Mouse (Mus musculus): Measurements from ENCODE around the gene Ranbp1. TPM values are rescaled to one million over a fixed set of nuclear protein-coding genes. Genes with fewer than 3 reads are reported as not detected.

Ranbp1 gene
- total and polyA plus RNA-seq, 2 experiments from 2014 or later = 110 to 426 TPM

GRCm38 (mm10) chr16:18234671-18235388, 13.7 kb downstream of the Ranbp1 start, which contains the start of gene Zdhhc8:
Zdhhc8 (minus strand) TSS chr16:18235136.
- Histone ChIP-seq H3K27me3 (ENCODE audit: insufficient read depth, low read length) (no peaks in the 10 kb centered on the region), H3K4me3 (ENCODE audit: low read length) (peak within 1 kb of the TSS; percentile 63), H3K4me1 (ENCODE audit: insufficient read depth, low read length) (peaks cover 21% of the 10 kb centered on the region), H3K36me3 (ENCODE audit: insufficient read depth, low read length) (peaks cover 14% of the 10 kb centered on the region), H3K9ac (replicated peaks; ENCODE audit: low read length) (peak within 1 kb of the TSS; percentile 82), H3K27ac (peak within 1 kb of the TSS; percentile 92), H3K4me2 (ENCODE audit: low read depth, low read length) (peak within 1 kb of the TSS; percentile 85), H3K9me3 (ENCODE audit: low read length) (no peaks in the 10 kb centered on the region)
- no peak for TF ChIP-seq CTCF (IDR thresholded peaks at IDR 0.05; ENCODE audit: low read depth)
- ATAC-seq (peak; percentile 83), DNase-seq (ENCODE audit: low spot score) (peak; percentile 89)
- 1% methylated on average over 61 of the region's 79 CpGs for WGBS

- Histone ChIP-seq H3K4me3 (ENCODE audit: low read length) (peak overlapping the region; percentile 63), H3K4me2 (ENCODE audit: low read depth, low read length) (peak overlapping the region; percentile 85), H3K36me3 (ENCODE audit: insufficient read depth, low read length) (peaks cover 10% of the 10 kb centered on the region), H3K27me3 (ENCODE audit: insufficient read depth, low read length) (no peaks in the 10 kb centered on the region), H3K27ac (peak overlapping the region; percentile 92), H3K9ac (replicated peaks; ENCODE audit: low read length) (peak overlapping the region; percentile 82), H3K9me3 (ENCODE audit: low read length) (no peaks in the 10 kb centered on the region), H3K4me1 (ENCODE audit: insufficient read depth, low read length) (peaks cover 29% of the 10 kb centered on the region)
- no peak for DNase-seq (ENCODE audit: low spot score)
- WGBS = 15% methylated on average over 13 of the region's 13 CpGs
- ATAC-seq = peak; percentile 16; the same call in 1 of the 2 replicates
- no peak for TF ChIP-seq CTCF (IDR thresholded peaks at IDR 0.05; ENCODE audit: low read depth)
Measured at GRCm38 (mm10) chr16:18233919-18234670, 14.4 kb downstream of the Ranbp1 start.

- H3K4me2 ChIP-seq (ENCODE audit: low read depth, low read length) = peak overlapping the region; percentile 85
- no peak overlapping the region for H3K9ac ChIP-seq (replicated peaks; ENCODE audit: low read length)
Measured at GRCm38 (mm10) chr16:18233451-18233850, 15.1 kb downstream of the Ranbp1 start.

GRCm38 (mm10) chr16:18231451-18231850, 17.1 kb downstream of the Ranbp1 start:
- H3K9me3 ChIP-seq (ENCODE audit: low read length) = no peaks in the 10 kb centered on the region

More at GRCm38 (mm10) chr16:18233451-18233850, 15.1 kb downstream of the Ranbp1 start:
- H3K27ac ChIP-seq = no peak overlapping the region
- no peak for ATAC-seq
- H3K4me3 ChIP-seq (ENCODE audit: low read length) = no peak overlapping the region
- no peaks in the 10 kb centered on the region for H3K9me3 ChIP-seq (ENCODE audit: low read length)
- no peak for TF ChIP-seq CTCF (IDR thresholded peaks at IDR 0.05; ENCODE audit: low read depth)
- no peak for DNase-seq (ENCODE audit: low spot score)
- H3K27me3 ChIP-seq (ENCODE audit: insufficient read depth, low read length) = no peaks in the 10 kb centered on the region
- H3K36me3 ChIP-seq (ENCODE audit: insufficient read depth, low read length) = peaks cover 6% of the 10 kb centered on the region; the same call in 1 of the 2 replicates
- peaks cover 31% of the 10 kb centered on the region for H3K4me1 ChIP-seq (ENCODE audit: insufficient read depth, low read length)
- WGBS = 54% methylated on average over 1 of the region's 1 CpGs

GRCm38 (mm10) chr16:18231047-18231446, 17.5 kb downstream of the Ranbp1 start:
- no peaks in the 10 kb centered on the region for H3K9me3 ChIP-seq (ENCODE audit: low read length)
- H3K27me3 ChIP-seq (ENCODE audit: insufficient read depth, low read length) = no peaks in the 10 kb centered on the region
- H3K4me2 ChIP-seq (ENCODE audit: low read depth, low read length) = no peak overlapping the region
- H3K27ac ChIP-seq = no peak overlapping the region
- 82% methylated on average over 3 of the region's 3 CpGs for WGBS
- ATAC-seq (no peak), DNase-seq (ENCODE audit: low spot score) (no peak)
- no peak overlapping the region for H3K9ac ChIP-seq (replicated peaks; ENCODE audit: low read length)
- H3K4me3 ChIP-seq (ENCODE audit: low read length) = no peak overlapping the region
- H3K4me1 ChIP-seq (ENCODE audit: insufficient read depth, low read length) = peaks cover 28% of the 10 kb centered on the region
- H3K36me3 ChIP-seq (ENCODE audit: insufficient read depth, low read length) = peaks cover 22% of the 10 kb centered on the region
- no peak for TF ChIP-seq CTCF (IDR thresholded peaks at IDR 0.05; ENCODE audit: low read depth)

More at GRCm38 (mm10) chr16:18231451-18231850, 17.1 kb downstream of the Ranbp1 start:
- Histone ChIP-seq H3K4me2 (ENCODE audit: low read depth, low read length) (no peak overlapping the region), H3K27me3 (ENCODE audit: insufficient read depth, low read length) (no peaks in the 10 kb centered on the region), H3K9ac (replicated peaks; ENCODE audit: low read length) (no peak overlapping the region), H3K36me3 (ENCODE audit: insufficient read depth, low read length) (peaks cover 18% of the 10 kb centered on the region), H3K4me3 (ENCODE audit: low read length) (no peak overlapping the region), H3K27ac (no peak overlapping the region), H3K4me1 (ENCODE audit: insufficient read depth, low read length) (peaks cover 31% of the 10 kb centered on the region)
- DNase-seq (ENCODE audit: low spot score) = no peak
- no peak for TF ChIP-seq CTCF (IDR thresholded peaks at IDR 0.05; ENCODE audit: low read depth)
- 86% methylated on average over 4 of the region's 4 CpGs for WGBS
- ATAC-seq = no peak

GRCm38 (mm10) chr16:18230617-18231016, 17.9 kb downstream of the Ranbp1 start:
- Histone ChIP-seq H3K27ac (no peak overlapping the region), H3K4me1 (ENCODE audit: insufficient read depth, low read length) (peaks cover 25% of the 10 kb centered on the region), H3K9ac (replicated peaks; ENCODE audit: low read length) (no peak overlapping the region), H3K36me3 (ENCODE audit: insufficient read depth, low read length) (peaks cover 27% of the 10 kb centered on the region), H3K4me2 (ENCODE audit: low read depth, low read length) (no peak overlapping the region), H3K4me3 (ENCODE audit: low read length) (no peak overlapping the region), H3K9me3 (ENCODE audit: low read length) (no peaks in the 10 kb centered on the region), H3K27me3 (ENCODE audit: insufficient read depth, low read length) (no peaks in the 10 kb centered on the region)
- WGBS = 91% methylated on average over 6 of the region's 6 CpGs
- ATAC-seq (no peak), DNase-seq (ENCODE audit: low spot score) (no peak)
- no peak for TF ChIP-seq CTCF (IDR thresholded peaks at IDR 0.05; ENCODE audit: low read depth)

Measured in hindbrain, postnatal 0 days (tissue).